Mouse (Mus musculus) midbrain, embryonic 15.5 days (tissue): ENCODE results near the gene Phlda1. TPM values are rescaled to one million over a fixed set of nuclear protein-coding genes. Genes with fewer than 3 reads are reported as not detected.

Source experiments
- polyA plus RNA-seq: library from polyadenylated mRNA; unstranded; fragments of >200 nt; fragmentation: Nextera tagmentation; extraction: Ambion mirVana; gene quantifications from 2 replicates; pipeline ENCODE4 v1.2.1, GENCODE M21; 2015

Gene Phlda1
- polyA plus RNA-seq, 1 experiment from 2014 or later, result 35.8 TPM

Other genes with a start within 250 kb of the Phlda1 start
- 5.9 TPM in 2 replicates for gene Bbs10, start 207.6 kb upstream of the Phlda1 start, polyA plus RNA-seq
- 164 and 167 TPM in 2 replicates for gene Nap1l1, start 33.1 kb upstream of the Phlda1 start, polyA plus RNA-seq